Mouse (Mus musculus): ENCODE measurements around the gene Il12a. TPM values are rescaled to one million over a fixed set of nuclear protein-coding genes. Genes with fewer than 3 reads are reported as not detected.

Il12a gene
- polyA plus RNA-seq, 1 experiment from 2014 or later: not detected

- ATAC-seq (ENCODE audit: low FRiP score, low TSS enrichment): no peak
- no peaks in the 10 kb centered on the region for H3K36me3 ChIP-seq (ENCODE audit: insufficient read depth, low read length)
- no peak overlapping the region for H3K27ac ChIP-seq (ENCODE audit: low read length)
- 80% methylated on average over 5 of the region's 5 CpGs for WGBS
- no peak overlapping the region for H3K4me2 ChIP-seq (replicated peaks; ENCODE audit: low read depth, low read length)
- H3K9me3 ChIP-seq (ENCODE audit: low read length): no peaks in the 10 kb centered on the region
- H3K4me3 ChIP-seq (ENCODE audit: low read length): no peak overlapping the region
- peaks cover 10% of the 10 kb centered on the region for H3K4me1 ChIP-seq (ENCODE audit: insufficient read depth, low read length)
- H3K27me3 ChIP-seq (ENCODE audit: insufficient read depth, low read length): no peaks in the 10 kb centered on the region
- no peak overlapping the region for H3K9ac ChIP-seq (replicated peaks; ENCODE audit: low read length)
Measured at GRCm38 (mm10) chr3:68662386-68662785, 28.1 kb upstream of the Il12a start.

GRCm38 (mm10) chr3:68664337-68664736 is 26.1 kb upstream of the Il12a start:
- no peak overlapping the region for H3K9ac ChIP-seq (replicated peaks; ENCODE audit: low read length)
- H3K27me3 ChIP-seq (ENCODE audit: insufficient read depth, low read length): no peaks in the 10 kb centered on the region
- H3K9me3 ChIP-seq (ENCODE audit: low read length): no peaks in the 10 kb centered on the region
- no peak overlapping the region for H3K4me3 ChIP-seq (ENCODE audit: low read length)
- no peak overlapping the region for H3K27ac ChIP-seq (ENCODE audit: low read length)
- H3K4me1 ChIP-seq (ENCODE audit: insufficient read depth, low read length): 0 out of 2 replicates have a peak, but pooled peaks cover 5% of the 10 kb centered on the region
- no peak for ATAC-seq (ENCODE audit: low FRiP score, low TSS enrichment)
- no peaks in the 10 kb centered on the region for H3K36me3 ChIP-seq (ENCODE audit: insufficient read depth, low read length)
- H3K4me2 ChIP-seq (replicated peaks; ENCODE audit: low read depth, low read length): no peak overlapping the region
- WGBS: 75% methylated on average over 6 of the region's 6 CpGs

- Histone ChIP-seq H3K4me1 (ENCODE audit: insufficient read depth, low read length) (0 out of 2 replicates have a peak, but pooled peaks cover 5% of the 10 kb centered on the region), H3K9me3 (ENCODE audit: low read length) (no peaks in the 10 kb centered on the region), H3K27me3 (ENCODE audit: insufficient read depth, low read length) (no peaks in the 10 kb centered on the region), H3K27ac (ENCODE audit: low read length) (no peak overlapping the region), H3K4me3 (ENCODE audit: low read length) (no peak overlapping the region), H3K9ac (replicated peaks; ENCODE audit: low read length) (no peak overlapping the region), H3K36me3 (ENCODE audit: insufficient read depth, low read length) (no peaks in the 10 kb centered on the region), H3K4me2 (replicated peaks; ENCODE audit: low read depth, low read length) (no peak overlapping the region)
- no peak for ATAC-seq (ENCODE audit: low FRiP score, low TSS enrichment)
- 88% methylated on average over 7 of the region's 7 CpGs for WGBS
Measured at GRCm38 (mm10) chr3:68666377-68666776, 24.1 kb upstream of the Il12a start.

GRCm38 (mm10) chr3:68667852-68668251 is 22.6 kb upstream of the Il12a start:
- Histone ChIP-seq H3K27me3 (ENCODE audit: insufficient read depth, low read length) (no peaks in the 10 kb centered on the region), H3K4me3 (ENCODE audit: low read length) (no peak overlapping the region), H3K36me3 (ENCODE audit: insufficient read depth, low read length) (no peaks in the 10 kb centered on the region), H3K4me1 (ENCODE audit: insufficient read depth, low read length) (0 out of 2 replicates have a peak, but pooled peaks cover 5% of the 10 kb centered on the region), H3K9me3 (ENCODE audit: low read length) (no peaks in the 10 kb centered on the region), H3K27ac (ENCODE audit: low read length) (no peak overlapping the region), H3K4me2 (replicated peaks; ENCODE audit: low read depth, low read length) (no peak overlapping the region), H3K9ac (replicated peaks; ENCODE audit: low read length) (no peak overlapping the region)
- peak; percentile 71 for ATAC-seq (ENCODE audit: low FRiP score, low TSS enrichment)
- 74% methylated on average over 1 of the region's 1 CpGs for WGBS

GRCm38 (mm10) chr3:68669418-68669974 is 20.9 kb upstream of the Il12a start:
- Histone ChIP-seq H3K9me3 (ENCODE audit: low read length) (no peaks in the 10 kb centered on the region), H3K9ac (replicated peaks; ENCODE audit: low read length) (no peak overlapping the region), H3K4me3 (ENCODE audit: low read length) (no peak overlapping the region), H3K27me3 (ENCODE audit: insufficient read depth, low read length) (no peaks in the 10 kb centered on the region), H3K4me1 (ENCODE audit: insufficient read depth, low read length) (0 out of 2 replicates have a peak, but pooled peaks cover under 1% of the 10 kb centered on the region), H3K4me2 (replicated peaks; ENCODE audit: low read depth, low read length) (no peak overlapping the region), H3K27ac (ENCODE audit: low read length) (no peak overlapping the region), H3K36me3 (ENCODE audit: insufficient read depth, low read length) (no peaks in the 10 kb centered on the region)
- 82% methylated on average over 5 of the region's 5 CpGs for WGBS
- ATAC-seq (ENCODE audit: low FRiP score, low TSS enrichment): peak; percentile 72

- peak; percentile 76 for ATAC-seq (ENCODE audit: low FRiP score, low TSS enrichment)
- Histone ChIP-seq H3K27ac (ENCODE audit: low read length) (peak overlapping the region; percentile 53; the same call in 1 of the 2 replicates), H3K36me3 (ENCODE audit: insufficient read depth, low read length) (no peaks in the 10 kb centered on the region), H3K4me3 (ENCODE audit: low read length) (no peak overlapping the region), H3K9ac (replicated peaks; ENCODE audit: low read length) (no peak overlapping the region), H3K4me2 (replicated peaks; ENCODE audit: low read depth, low read length) (no peak overlapping the region), H3K4me1 (ENCODE audit: insufficient read depth, low read length) (peaks cover 16% of the 10 kb centered on the region), H3K9me3 (ENCODE audit: low read length) (no peaks in the 10 kb centered on the region), H3K27me3 (ENCODE audit: insufficient read depth, low read length) (no peaks in the 10 kb centered on the region)
- 21% methylated on average over 2 of the region's 2 CpGs for WGBS
Measured at GRCm38 (mm10) chr3:68674721-68675120, 15.7 kb upstream of the Il12a start.

GRCm38 (mm10) chr3:68675216-68675835 is 15.1 kb upstream of the Il12a start:
- 80% methylated on average over 12 of the region's 12 CpGs for WGBS

GRCm38 (mm10) chr3:68675980-68676678 is 14.3 kb upstream of the Il12a start:
- 73% methylated on average over 10 of the region's 10 CpGs for WGBS
- 0 out of 2 replicates have a peak overlapping the region, but pooled peaks have one; percentile 48 for H3K4me2 ChIP-seq (replicated peaks; ENCODE audit: low read depth, low read length)
- no peak for ATAC-seq (ENCODE audit: low FRiP score, low TSS enrichment)
- H3K36me3 ChIP-seq (ENCODE audit: insufficient read depth, low read length): no peaks in the 10 kb centered on the region
- H3K4me3 ChIP-seq (ENCODE audit: low read length): no peak overlapping the region
- H3K9ac ChIP-seq (replicated peaks; ENCODE audit: low read length): no peak overlapping the region
- peak overlapping the region; percentile 48; the same call in 1 of the 2 replicates for H3K27ac ChIP-seq (ENCODE audit: low read length)
- H3K4me1 ChIP-seq (ENCODE audit: insufficient read depth, low read length): peaks cover 16% of the 10 kb centered on the region
- H3K9me3 ChIP-seq (ENCODE audit: low read length): no peaks in the 10 kb centered on the region
- H3K27me3 ChIP-seq (ENCODE audit: insufficient read depth, low read length): no peaks in the 10 kb centered on the region

More at GRCm38 (mm10) chr3:68675216-68675835, 15.1 kb upstream of the Il12a start:
- peaks cover 16% of the 10 kb centered on the region for H3K4me1 ChIP-seq (ENCODE audit: insufficient read depth, low read length)
- H3K27me3 ChIP-seq (ENCODE audit: insufficient read depth, low read length): no peaks in the 10 kb centered on the region
- no peaks in the 10 kb centered on the region for H3K36me3 ChIP-seq (ENCODE audit: insufficient read depth, low read length)
- no peak overlapping the region for H3K4me2 ChIP-seq (replicated peaks; ENCODE audit: low read depth, low read length)
- no peak overlapping the region for H3K9ac ChIP-seq (replicated peaks; ENCODE audit: low read length)
- no peak overlapping the region for H3K4me3 ChIP-seq (ENCODE audit: low read length)
- H3K27ac ChIP-seq (ENCODE audit: low read length): peak overlapping the region; percentile 53
- no peaks in the 10 kb centered on the region for H3K9me3 ChIP-seq (ENCODE audit: low read length)
- no peak for ATAC-seq (ENCODE audit: low FRiP score, low TSS enrichment)

GRCm38 (mm10) chr3:68676831-68677303 is 13.6 kb upstream of the Il12a start:
- Histone ChIP-seq H3K27ac (ENCODE audit: low read length) (peak overlapping the region; percentile 48), H3K4me3 (ENCODE audit: low read length) (peak overlapping the region; percentile 21; the same call in 1 of the 2 replicates), H3K4me1 (ENCODE audit: insufficient read depth, low read length) (peaks cover 16% of the 10 kb centered on the region), H3K9me3 (ENCODE audit: low read length) (no peaks in the 10 kb centered on the region), H3K27me3 (ENCODE audit: insufficient read depth, low read length) (no peaks in the 10 kb centered on the region), H3K9ac (replicated peaks; ENCODE audit: low read length) (no peak overlapping the region), H3K4me2 (replicated peaks; ENCODE audit: low read depth, low read length) (peak overlapping the region; percentile 48), H3K36me3 (ENCODE audit: insufficient read depth, low read length) (no peaks in the 10 kb centered on the region)
- 29% methylated on average over 16 of the region's 17 CpGs for WGBS
- ATAC-seq (ENCODE audit: low FRiP score, low TSS enrichment): peak; percentile 79
